In genomic region chr16:8806703-8807102, GRCm38 (mm10) we compare ENCODE assay signal across 9 mouse cellular contexts. TPM values are rescaled to one million over a fixed set of nuclear protein-coding genes. Genes with fewer than 3 reads are reported as not detected.
DNase-seq lines count a peak whose midpoint lies in the region; ATAC-seq lines count a peak whose summit lies in the region.
"Had no signal": no experiment of that assay in that cellular context is flagged by ENCODE, and none has a peak within 500 bp of the region (broad histone marks: within the 10 kb centered on the region; RNA-seq: fewer than 3 reads in every experiment).

No protein-coding gene starts in this region.

- H3K27me3 ChIP-seq in heart, embryonic 11.5 days (ENCODE audit: control insufficient read depth, insufficient read depth, low read length) = no peaks in the 10 kb centered on the region
- H3K27me3 ChIP-seq in hindbrain, embryonic 16.5 days (replicated peaks; ENCODE audit: control insufficient read depth, insufficient read depth, low read length) = no peaks in the 10 kb centered on the region
- H3K27me3 ChIP-seq: embryonic facial prominence, embryonic 13.5 days had no signal

- H3K4me1 ChIP-seq in heart, embryonic 11.5 days (ENCODE audit: control insufficient read depth, insufficient read depth, low read length) = no peaks in the 10 kb centered on the region
- H3K4me1 ChIP-seq in hindbrain, embryonic 16.5 days (ENCODE audit: control insufficient read depth, insufficient read depth, low read depth, low read length) = no peaks in the 10 kb centered on the region
- H3K4me1 ChIP-seq: embryonic facial prominence, embryonic 13.5 days had no signal

- no peak for ATAC-seq in heart, embryonic 11.5 days (replicated peaks; ENCODE audit: insufficient number of reproducible peaks, low FRiP score, low TSS enrichment)
- no peak for ATAC-seq in hindbrain, embryonic 16.5 days

- 20% methylated on average over 4 of the region's 4 CpGs for WGBS in heart, embryonic 11.5 days (ENCODE audit: insufficient replicate concordance)
- 24% methylated on average over 4 of the region's 4 CpGs for WGBS in hindbrain, embryonic 16.5 days

- H3K27ac ChIP-seq in heart, embryonic 11.5 days (ENCODE audit: low read depth, low read length) = no peak overlapping the region
- no peak overlapping the region for H3K27ac ChIP-seq in hindbrain, embryonic 16.5 days (ENCODE audit: low read depth, low read length)
- H3K27ac ChIP-seq: embryonic facial prominence, embryonic 13.5 days had no signal

- H3K9ac ChIP-seq in heart, embryonic 11.5 days (ENCODE audit: low read depth, low read length) = no peak overlapping the region
- no peak overlapping the region for H3K9ac ChIP-seq in hindbrain, embryonic 16.5 days (ENCODE audit: low read depth, low read length)
- H3K9ac ChIP-seq: embryonic facial prominence, embryonic 13.5 days had no signal

- H3K9me3 ChIP-seq in heart, embryonic 11.5 days (replicated peaks; ENCODE audit: control insufficient read depth, low read length) = no peaks in the 10 kb centered on the region
- no peaks in the 10 kb centered on the region for H3K9me3 ChIP-seq in hindbrain, embryonic 16.5 days (ENCODE audit: control insufficient read depth, low read length)
- H3K9me3 ChIP-seq: embryonic facial prominence, embryonic 13.5 days had no signal

- peak; percentile 20 to 51 for DNase-seq in heart, postnatal 14 days
- peak; percentile 71 for DNase-seq in A20 (ENCODE audit: low read depth, low spot score)
- peak; percentile 53 for DNase-seq in MEL-GATA-1-ER (ENCODE audit: extremely low read depth, low read depth)
- DNase-seq in forelimb bud, embryonic 11.5 days (ENCODE audit: low read depth, low spot score) = peak; percentile 38
- DNase-seq in natural killer cell, adult 2 months (ENCODE audit: low spot score in 2 of 2) = peak; percentile 21 to 51
- DNase-seq in left cerebral cortex, postnatal 14 days (ENCODE audit: low spot score in 2 of 2) = no peak

- no peak overlapping the region for H3K4me2 ChIP-seq in heart, embryonic 11.5 days
- H3K4me2 ChIP-seq in hindbrain, embryonic 16.5 days (ENCODE audit: low read length) = no peak overlapping the region
- H3K4me2 ChIP-seq: embryonic facial prominence, embryonic 13.5 days had no signal

- intact Hi-C loops in heart, postnatal 14 days (cut with DNase I) = loop anchor here (1.0 kb wide), 1 partner anchor 63 kb away; no protein-coding TSS in a partner anchor
- intact Hi-C loops in left cerebral cortex, postnatal 14 days (cut with DNase I) = no loop called here

- no peak overlapping the region for H3K4me3 ChIP-seq in heart, embryonic 11.5 days (ENCODE audit: low read depth, low read length)
- no peak overlapping the region for H3K4me3 ChIP-seq in hindbrain, embryonic 16.5 days (ENCODE audit: low read length)
- H3K4me3 ChIP-seq: embryonic facial prominence, embryonic 13.5 days had no signal

- no peaks in the 10 kb centered on the region for H3K36me3 ChIP-seq in heart, embryonic 11.5 days (ENCODE audit: control insufficient read depth, insufficient read depth, low read length)
- no peaks in the 10 kb centered on the region for H3K36me3 ChIP-seq in hindbrain, embryonic 16.5 days (ENCODE audit: control insufficient read depth, insufficient read depth, low read length)
- H3K36me3 ChIP-seq: embryonic facial prominence, embryonic 13.5 days had no signal

RNA-seq across cellular contexts. Expression of gene Usp7, which starts 14.6 kb away (rescaled TPM):
- 10 to 100 TPM; 61.9 to 65.0 TPM for total RNA-seq in heart, postnatal 14 days (2021)
- 20.6 and 31.9 TPM in 2 replicates for polyA plus RNA-seq in heart, embryonic 11.5 days (2014; fragmentation: Nextera tagmentation; extraction: Ambion mirVana)
- total RNA-seq in left cerebral cortex, postnatal 14 days (2021) = 100 to 1,000 TPM; 155 to 156 TPM
- 23.9 and 25.5 TPM in 2 replicates for polyA plus RNA-seq in hindbrain, embryonic 16.5 days (2015; fragmentation: Nextera tagmentation; extraction: Ambion mirVana)

RNA-seq across cellular contexts. Expression of gene 1810013L24Rik, which starts 23.2 kb away (rescaled TPM):
- total RNA-seq in heart, postnatal 14 days (2021) = 100 to 1,000 TPM; 111 to 112 TPM
- polyA plus RNA-seq in heart, embryonic 11.5 days (2014; fragmentation: Nextera tagmentation; extraction: Ambion mirVana) = 13.4 and 14.4 TPM in 2 replicates
- 100 to 1,000 TPM; 110 to 118 TPM for total RNA-seq in left cerebral cortex, postnatal 14 days (2021)
- 23.8 and 24.5 TPM in 2 replicates for polyA plus RNA-seq in hindbrain, embryonic 16.5 days (2015; fragmentation: Nextera tagmentation; extraction: Ambion mirVana)

Comparison
In these comparisons a context has a peak if more than half of its experiments do, and no peak if none do; other contexts are left out.
1. DNase-seq: peak in heart, postnatal 14 days (2 of 2), A20 (single experiment), MEL-GATA-1-ER (single experiment), forelimb bud, embryonic 11.5 days (single experiment) and natural killer cell, adult 2 months (2 of 2); none in left cerebral cortex, postnatal 14 days (0 of 2).